Mouse (Mus musculus) urinary bladder, postnatal 25 days (tissue): ENCODE measurements around the gene Hoxa2.

ENCODE experiments used
- DNase-seq: peaks from one replicate; pipeline ENCODE4 v3.0.0; 2022; ENCODE audit warnings: low spot score

Gene Hoxa2

GRCm38 (mm10) chr6:52138576-52138975 is 26.1 kb downstream of the Hoxa2 start:
- no peak for DNase-seq

- no peak for DNase-seq
These were observed 26.6 kb downstream of the Hoxa2 start for GRCm38 (mm10) chr6:52137841-52138535.

DNA sequence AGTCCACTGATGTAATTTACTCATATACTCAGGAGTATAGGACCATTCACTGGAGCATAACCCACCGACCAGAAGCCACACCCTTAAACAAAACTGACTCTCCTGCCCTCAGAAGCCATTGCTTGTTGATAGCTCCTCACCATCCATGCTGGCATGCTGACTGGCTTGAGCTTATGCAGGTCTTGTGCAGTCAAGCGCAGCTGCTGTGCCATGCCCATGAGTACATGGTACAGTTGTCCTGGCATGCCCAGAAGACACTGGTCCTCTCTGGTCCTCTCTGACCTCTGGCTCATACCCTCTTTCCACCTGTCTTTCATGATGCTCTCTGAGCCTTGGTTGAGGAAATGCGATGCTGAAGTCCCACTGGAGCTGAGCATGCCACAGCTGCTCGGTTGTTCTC is 41.0 kb downstream of the Hoxa2 start:
- DNase-seq: no peak

- no peak for DNase-seq
These were observed 43.5 kb downstream of the Hoxa2 start for GRCm38 (mm10) chr6:52121173-52121572.

DNA sequence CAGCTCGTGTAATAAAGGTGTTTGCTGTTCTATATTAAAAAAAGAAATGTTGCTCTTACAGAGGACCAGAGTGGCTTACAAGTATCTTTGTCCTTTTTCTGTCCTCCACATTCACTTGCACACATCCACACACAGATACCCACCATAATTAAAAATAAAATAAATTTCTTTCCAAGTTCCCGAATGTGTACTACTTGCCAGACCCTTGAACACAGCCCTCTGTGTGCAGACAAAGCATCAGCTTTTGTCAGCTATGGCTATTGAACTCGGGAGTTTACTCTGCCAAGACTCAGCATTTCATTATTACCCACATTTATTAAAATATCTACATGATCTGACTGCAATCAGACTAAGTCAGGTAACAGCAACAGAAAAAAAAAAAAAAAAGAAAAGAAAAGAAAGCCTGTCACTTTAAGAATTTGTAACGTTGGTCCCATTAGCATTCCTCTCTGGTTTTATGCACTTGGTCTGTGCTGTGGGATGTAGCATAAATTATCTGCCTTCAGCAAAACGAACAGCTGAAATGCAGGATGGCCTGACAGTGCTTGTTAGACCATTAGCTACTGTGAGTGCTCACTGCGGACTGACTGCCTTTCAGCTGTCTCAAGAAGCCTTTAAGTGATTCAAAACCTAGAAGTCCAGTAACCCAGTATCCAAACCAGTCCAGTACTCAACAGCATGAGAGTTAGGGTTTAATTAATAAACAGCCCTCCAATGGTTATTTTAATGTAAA is 45.6 kb downstream of the Hoxa2 start:
- DNase-seq: no peak

DNA sequence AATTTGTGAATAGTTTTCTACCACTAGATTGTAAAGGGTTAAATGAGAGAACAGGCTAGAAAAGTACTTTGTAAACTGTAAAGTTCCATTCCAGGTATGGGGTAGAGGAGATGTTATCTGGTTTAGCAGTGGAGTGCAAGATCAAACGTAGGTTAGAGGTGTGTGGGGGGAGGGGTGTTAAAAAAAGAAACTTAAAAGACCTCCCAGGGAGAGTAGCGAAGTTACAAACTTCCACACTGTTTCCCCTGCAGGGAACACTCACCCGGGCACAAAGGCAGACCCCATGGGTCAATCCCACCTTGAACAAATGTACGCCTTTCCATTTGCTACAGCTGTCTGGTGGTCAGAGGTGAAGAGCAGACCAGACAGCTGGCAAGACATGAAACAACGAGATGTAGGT is 48.7 kb downstream of the Hoxa2 start:
- DNase-seq: no peak
